Mouse (Mus musculus) midbrain, postnatal 0 days (tissue): ENCODE data around the gene Zfp825. TPM values are rescaled to one million over a fixed set of nuclear protein-coding genes. Genes with fewer than 3 reads are reported as not detected.
"Not testable (repeated sequence)": the region's sequence is repeated elsewhere in the genome, so short reads cannot be mapped to it uniquely, and the experiment has no call there.

ENCODE experiments used
- ATAC-seq: fragments of 200-750 bp; cut with Nextera tagmentation; 2 replicates; pipeline ENCODE4 v1.8.0; 2017; ENCODE audit warnings: moderate number of reproducible peaks, mild to moderate bottlenecking, moderate TSS enrichment, moderate library complexity; ENCODE audit not compliant: low FRiP score
- DNase-seq: peaks from one replicate; pipeline ENCODE4 v3.0.0-alpha.2; 2015; ENCODE audit warnings: low spot score
- H3K27ac ChIP-seq: fragments of 300-500 bp; sonication (generic); 2 replicates; pipeline ENCODE4 v1.5.1; 2014; ENCODE audit warnings: low read depth, mild to moderate bottlenecking, low read length, mixed read lengths
- H3K27me3 ChIP-seq: fragments of 300-500 bp; sonication (generic); 2 replicates; pipeline ENCODE4 v1.6.1; 2014; ENCODE audit warnings: low read length, control low read depth, mixed read lengths; ENCODE audit not compliant: insufficient read depth
- H3K36me3 ChIP-seq: fragments of 300-500 bp; sonication (generic); 2 replicates; pipeline ENCODE4 v1.6.1; 2014; ENCODE audit warnings: low read length, control low read depth, mixed read lengths; ENCODE audit not compliant: insufficient read depth
- H3K4me1 ChIP-seq: fragments of 300-500 bp; sonication (generic); 2 replicates; pipeline ENCODE4 v1.6.1; 2014; ENCODE audit warnings: mild to moderate bottlenecking, control low read depth, antibody characterized with exemption, low read length, mixed read lengths; ENCODE audit not compliant: insufficient read depth
- H3K4me2 ChIP-seq: fragments of 300-500 bp; sonication (generic); 2 replicates; pipeline ENCODE4 v1.6.1; 2014; ENCODE audit warnings: low read depth, mild to moderate bottlenecking, low read length, mixed read lengths; ENCODE audit not compliant: poor library complexity, severe bottlenecking
- H3K4me3 ChIP-seq: fragments of 300-500 bp; sonication (generic); 2 replicates; pipeline ENCODE4 v1.5.1; 2014; ENCODE audit warnings: low read depth, mild to moderate bottlenecking, low read length, moderate library complexity
- H3K9ac ChIP-seq: fragments of 300-500 bp; sonication (generic); replicated peaks from 2 replicates; pipeline ENCODE4 v1.6.1; 2014; ENCODE audit warnings: mild to moderate bottlenecking, low read length, moderate library complexity, mixed read lengths; ENCODE audit not compliant: poor library complexity, severe bottlenecking
- H3K9me3 ChIP-seq: fragments of 300-500 bp; sonication (generic); 2 replicates; pipeline ENCODE4 v1.6.1; 2016; ENCODE audit warnings: low read length, control low read depth
- CTCF ChIP-seq: IDR thresholded peaks from 2 replicates; pipeline ENCODE4 v1.5.1; 2016; ENCODE audit warnings: antibody characterized with exemption, mild to moderate bottlenecking
- WGBS: fragments of 180-500 bp; shearing (Covaris S2); extraction: QIAGEN DNeasy Blood & Tissue Kit; methylation state at CpG from one replicate; pipeline ENCODE4 v1.1.7; 2014; 5-methylcytosine and 5-hydroxymethylcytosine counted together
- polyA plus RNA-seq: library from polyadenylated mRNA; unstranded; fragments of >200 nt; fragmentation: Nextera tagmentation; extraction: Ambion mirVana; gene quantifications from 2 replicates; pipeline ENCODE4 v1.2.1, GENCODE M21; 2015
- total RNA-seq: library from RNA; depleted of rRNA; stranded (reverse); fragments of >200 nt; gene quantifications from 2 replicates; pipeline ENCODE4 v1.2.3, GENCODE M21; 2014

The Zfp825 gene
- total and polyA plus RNA-seq, 2 experiments from 2014 or later, result 4.1 to 9.9 TPM

DNA sequence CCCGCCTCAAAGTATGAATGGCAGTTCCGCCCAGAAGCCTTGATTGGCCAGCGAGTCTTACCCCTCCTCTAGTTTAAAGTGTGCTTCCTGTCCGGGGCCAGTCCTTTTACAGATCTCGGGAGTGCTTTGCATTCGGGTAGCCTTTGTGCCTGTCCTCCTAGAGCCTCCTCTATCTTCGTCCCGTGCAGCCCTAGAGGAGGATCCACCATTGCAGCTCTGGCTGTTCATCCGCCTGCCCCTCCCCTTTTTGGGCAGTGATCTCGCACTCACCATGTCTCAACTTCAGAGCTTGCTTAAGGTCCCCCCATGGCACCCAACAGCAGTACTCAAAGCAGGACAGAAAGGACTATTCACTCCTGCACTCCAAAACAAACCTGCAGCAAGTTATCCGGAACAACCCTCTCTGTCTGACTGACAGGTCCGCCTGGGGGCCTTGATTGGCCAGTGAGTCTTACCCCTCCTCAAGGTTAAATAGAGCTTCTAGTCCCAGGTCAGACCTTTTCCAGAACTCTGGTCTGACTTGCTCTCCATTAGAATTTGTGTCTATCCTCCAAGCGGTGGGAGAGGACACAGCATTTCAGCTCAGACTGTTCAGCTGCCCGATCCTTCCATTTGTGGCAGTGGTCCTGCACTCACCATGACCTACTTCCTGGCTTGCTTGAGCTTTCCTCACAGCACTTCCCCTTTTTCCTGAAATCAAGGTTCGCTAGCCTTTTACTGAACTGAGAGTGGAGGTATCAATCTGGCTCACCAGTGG is 28.9 kb upstream of the Zfp825 start:
- Histone ChIP-seq H3K36me3 (no peaks in the 10 kb centered on the region), H3K4me3 (peak overlapping the region; percentile 47), H3K27me3 (no peaks in the 10 kb centered on the region), H3K9me3 (no peaks in the 10 kb centered on the region), H3K27ac (peak overlapping the region; percentile 75; the same call in 1 of the 2 replicates), H3K9ac (peak overlapping the region; percentile 48; the same call in 1 of the 2 replicates), H3K4me1 (no peaks in the 10 kb centered on the region), H3K4me2 (peak overlapping the region; percentile 67)
- no peak for TF ChIP-seq CTCF
- ATAC-seq (peak; percentile 91), DNase-seq (peak; percentile 72)
- WGBS, result 2% methylated on average over 15 of the region's 15 CpGs

DNA sequence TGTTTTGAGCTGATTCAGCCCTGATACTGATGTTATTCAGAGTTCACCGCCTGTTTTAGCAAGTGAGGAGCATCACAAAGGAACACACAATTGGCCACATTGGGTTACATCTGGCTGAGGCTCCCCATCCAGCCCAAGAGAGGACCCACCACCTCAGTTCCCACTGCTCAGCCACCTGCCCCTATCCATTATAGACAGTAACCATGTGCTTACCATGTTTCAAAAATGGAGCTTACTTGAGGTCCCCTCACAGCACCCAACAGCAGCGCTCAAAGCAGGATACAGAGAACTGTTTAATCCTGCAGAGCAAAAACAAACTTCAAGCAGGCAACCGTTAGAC is 28.3 kb upstream of the Zfp825 start:
- Histone ChIP-seq H3K4me2 (peak overlapping the region; percentile 67), H3K4me3 (peak overlapping the region; percentile 47)
- H3K27me3 ChIP-seq, ATAC-seq, H3K9ac ChIP-seq, H3K27ac ChIP-seq, DNase-seq, H3K9me3 ChIP-seq, H3K36me3 ChIP-seq, H3K4me1 ChIP-seq: not testable (repeated sequence)
- WGBS, result 3% methylated on average over 3 of the region's 3 CpGs

DNA sequence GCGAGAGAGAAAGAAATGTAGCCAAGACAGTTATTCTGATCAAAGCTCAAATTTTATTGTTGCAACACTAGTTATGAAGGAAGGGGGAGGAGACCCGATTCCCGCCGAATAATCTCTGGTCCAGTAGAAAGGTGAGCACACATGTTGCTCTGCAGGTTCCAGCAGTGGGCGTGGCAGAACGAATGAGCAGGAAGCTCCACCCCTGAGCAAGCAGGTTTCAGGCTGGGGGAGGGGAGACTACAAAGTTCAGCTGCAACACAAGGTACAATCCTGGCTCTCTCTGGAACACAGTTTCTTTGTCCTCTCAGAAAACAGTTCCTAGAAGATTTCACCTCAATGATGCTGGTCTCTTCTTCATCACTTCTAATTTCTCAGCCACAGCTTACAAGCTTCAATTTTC is 14.2 kb upstream of the Zfp825 start:
- not testable (repeated sequence) for H3K4me3 ChIP-seq, H3K4me2 ChIP-seq, H3K36me3 ChIP-seq, H3K27ac ChIP-seq, ATAC-seq, DNase-seq, H3K4me1 ChIP-seq, H3K9ac ChIP-seq, H3K27me3 ChIP-seq, H3K9me3 ChIP-seq
- 86% methylated on average over 6 of the region's 6 CpGs for WGBS

DNA sequence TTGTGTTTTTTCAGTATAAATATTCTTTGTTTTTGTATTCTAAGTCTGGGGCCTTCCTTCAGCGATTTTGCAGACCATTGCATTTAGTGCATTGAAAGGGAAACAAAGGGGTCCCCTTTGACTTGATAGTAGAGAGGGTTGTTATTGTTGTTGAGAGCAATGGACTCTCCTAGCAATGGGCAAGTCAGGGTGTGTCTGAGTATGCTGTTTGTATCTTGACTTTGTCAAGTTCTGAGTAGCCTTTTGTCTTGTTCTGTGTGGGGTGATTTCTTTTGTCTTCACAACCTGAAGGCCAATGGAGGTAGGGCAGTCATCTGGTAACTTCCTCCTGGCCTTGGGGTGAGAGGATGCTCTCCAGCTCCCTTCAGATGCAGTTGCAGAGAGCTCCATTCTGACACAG is 9.1 kb upstream of the Zfp825 start:
- ATAC-seq, H3K27me3 ChIP-seq, H3K4me3 ChIP-seq, H3K4me2 ChIP-seq, DNase-seq, H3K9ac ChIP-seq, H3K36me3 ChIP-seq, H3K4me1 ChIP-seq, H3K9me3 ChIP-seq, H3K27ac ChIP-seq: not testable (repeated sequence)
- WGBS, result 77% methylated on average over 1 of the region's 1 CpGs

DNA sequence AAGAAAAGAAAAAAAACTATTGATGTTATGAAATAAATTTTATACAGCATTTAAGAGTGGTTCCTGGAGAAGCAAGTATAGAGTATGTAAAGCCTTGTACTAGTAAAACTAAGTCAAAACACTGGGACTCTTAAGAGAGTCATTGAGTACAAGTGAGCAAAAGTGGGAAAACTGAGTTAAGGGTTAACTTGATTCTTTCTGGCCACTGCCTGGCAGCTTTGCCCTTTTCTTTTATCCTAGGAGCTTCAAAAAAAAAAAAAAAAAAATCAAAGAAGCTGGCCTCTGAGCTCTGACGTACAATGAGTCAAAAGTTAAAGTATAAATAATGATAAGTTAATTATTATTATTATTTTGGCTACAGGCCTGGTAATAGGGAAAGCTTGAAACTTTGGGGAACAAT is 5.9 kb upstream of the Zfp825 start:
- not testable (repeated sequence) for H3K4me3 ChIP-seq, H3K27me3 ChIP-seq, H3K4me1 ChIP-seq, H3K9me3 ChIP-seq, H3K36me3 ChIP-seq, ATAC-seq, H3K4me2 ChIP-seq, H3K9ac ChIP-seq, DNase-seq, H3K27ac ChIP-seq
- WGBS, result 21% methylated on average over 1 of the region's 1 CpGs

DNA sequence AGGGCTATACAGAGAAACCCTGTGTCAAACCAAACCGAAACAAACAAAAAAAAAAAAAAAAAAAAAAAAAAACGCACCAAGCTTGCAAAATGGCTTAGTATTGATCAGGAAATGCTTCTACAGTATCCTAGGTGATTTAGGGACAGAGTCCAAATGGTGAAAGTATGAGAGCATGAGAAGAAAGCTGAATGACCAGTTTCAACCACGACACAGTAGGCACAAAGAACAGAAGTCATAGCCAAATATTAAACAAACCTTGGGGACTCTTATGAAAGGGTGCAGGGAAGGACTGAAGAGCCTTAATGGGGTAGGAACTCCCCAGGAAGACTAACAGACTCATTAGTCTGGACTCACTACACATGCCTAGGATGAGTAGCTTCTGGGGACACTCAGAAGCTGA is 9.5 kb downstream of the Zfp825 start:
- H3K36me3 ChIP-seq, DNase-seq, ATAC-seq, H3K4me2 ChIP-seq, H3K27ac ChIP-seq, H3K27me3 ChIP-seq, H3K4me3 ChIP-seq, H3K9ac ChIP-seq, H3K9me3 ChIP-seq, H3K4me1 ChIP-seq: not testable (repeated sequence)
- WGBS, result 80% methylated on average over 3 of the region's 3 CpGs

DNA sequence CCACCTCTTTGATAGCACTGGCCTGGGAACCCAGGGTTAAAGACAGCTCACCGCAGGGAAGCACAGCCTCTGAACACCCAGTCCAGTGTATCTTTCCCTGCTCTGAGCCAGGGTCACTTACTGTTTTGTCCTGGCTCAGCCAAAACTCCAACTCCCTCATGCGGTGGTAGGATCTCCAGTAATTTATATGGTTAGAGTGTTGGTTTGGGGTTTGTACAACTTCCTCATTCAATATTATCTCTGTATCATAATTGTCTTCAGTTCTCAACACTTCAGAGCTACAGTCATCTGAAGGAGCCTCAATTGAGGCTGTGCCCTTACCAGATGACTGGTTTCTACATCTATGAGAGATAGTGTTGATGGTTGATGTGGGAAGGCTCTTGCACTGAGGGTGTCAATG is 22.3 kb downstream of the Zfp825 start:
- not testable (repeated sequence) for H3K4me1 ChIP-seq, H3K9ac ChIP-seq, ATAC-seq, H3K27ac ChIP-seq, DNase-seq, H3K36me3 ChIP-seq, H3K4me2 ChIP-seq, H3K9me3 ChIP-seq, H3K27me3 ChIP-seq, H3K4me3 ChIP-seq
- 89% methylated on average over 2 of the region's 2 CpGs for WGBS
